Mouse (Mus musculus) gastrocnemius, postnatal 14 days (tissue): ENCODE results near the gene Crocc2. TPM values are rescaled to one million over a fixed set of nuclear protein-coding genes. Genes with fewer than 3 reads are reported as not detected.
"Not testable (repeated sequence)": the region's sequence is repeated elsewhere in the genome, so short reads cannot be mapped to it uniquely, and the experiment has no call there.

Experiments used
- DNase-seq: peaks from one replicate; pipeline ENCODE4 v3.0.0; 2021; ENCODE audit warnings: mixed read lengths
- intact Hi-C: fragments of 180-260 bp; cut with DNase I; formaldehyde crosslinking; loops from one replicate; pipeline ENCODE4 v1.15.1; 2025; ENCODE audit warnings: low total_unique reads
- total RNA-seq, 2 experiments: library from RNA; stranded (reverse); gene quantifications; 2 replicates each; pipeline ENCODE4 v1.2.3; 2021

Crocc2 gene
- total RNA-seq, 2 experiments from 2014 or later, result not detected

- no peak for DNase-seq
- intact Hi-C loops, result no loop called here
These were observed 7.9 kb upstream of the Crocc2 start, which contains the start of gene 2310007B03Rik for GRCm38 (mm10) chr1:93160501-93161133. Gene 2310007B03Rik (minus strand): TSS chr1:93160948.

- DNase-seq, result no peak
- intact Hi-C loops, result no loop called here
These were observed 7.2 kb upstream of the Crocc2 start for GRCm38 (mm10) chr1:93161350-93161749.

- DNase-seq, result no peak
- intact Hi-C loops, result no loop called here
These were observed 6.6 kb upstream of the Crocc2 start for GRCm38 (mm10) chr1:93161921-93162320.

- DNase-seq, result no peak
- intact Hi-C loops, result no loop called here
These were observed 5.9 kb upstream of the Crocc2 start for GRCm38 (mm10) chr1:93162588-93162987.

- intact Hi-C loops, result no loop called here
These were observed 3.1 kb upstream of the Crocc2 start for GRCm38 (mm10) chr1:93165447-93165846.

GRCm38 (mm10) chr1:93166346-93167079 lies 2.0 kb upstream of the Crocc2 start:
- DNase-seq, result no peak
- intact Hi-C loops, result no loop called here

More at GRCm38 (mm10) chr1:93165447-93165846, 3.1 kb upstream of the Crocc2 start:
- no peak for DNase-seq

- intact Hi-C loops, result loop anchor here (5.0 kb wide), 1 partner anchor 164 kb away; no protein-coding TSS in a partner anchor
- no peak for DNase-seq
These were observed 5.1 kb downstream of the Crocc2 start for GRCm38 (mm10) chr1:93173665-93174064.

GRCm38 (mm10) chr1:93174399-93174798 lies 5.9 kb downstream of the Crocc2 start:
- DNase-seq, result peak; percentile 76
- intact Hi-C loops, result loop anchor here (5.0 kb wide), 1 partner anchor 163 kb away; no protein-coding TSS in a partner anchor

GRCm38 (mm10) chr1:93175849-93176248 lies 7.3 kb downstream of the Crocc2 start:
- no peak for DNase-seq
- intact Hi-C loops, result no loop called here

GRCm38 (mm10) chr1:93176525-93177332 lies 8.2 kb downstream of the Crocc2 start:
- intact Hi-C loops, result no loop called here
- DNase-seq, result peak; percentile 79

- DNase-seq, result no peak
These were observed 13.8 kb downstream of the Crocc2 start for GRCm38 (mm10) chr1:93182281-93182680.

GRCm38 (mm10) chr1:93184071-93184828 lies 15.7 kb downstream of the Crocc2 start:
- no peak for DNase-seq
- intact Hi-C loops, result no loop called here

More at GRCm38 (mm10) chr1:93182281-93182680, 13.8 kb downstream of the Crocc2 start:
- intact Hi-C loops, result no loop called here

- intact Hi-C loops, result no loop called here
- DNase-seq, result no peak
These were observed 22.3 kb downstream of the Crocc2 start for GRCm38 (mm10) chr1:93190726-93191305.

- intact Hi-C loops, result no loop called here
- no peak for DNase-seq
These were observed 26.4 kb downstream of the Crocc2 start for GRCm38 (mm10) chr1:93194961-93195360.

- DNase-seq, intact Hi-C loops: not testable (repeated sequence)
These were observed 28.9 kb downstream of the Crocc2 start for GRCm38 (mm10) chr1:93197454-93197853.

GRCm38 (mm10) chr1:93197916-93198315 lies 29.4 kb downstream of the Crocc2 start:
- no peak for DNase-seq
- intact Hi-C loops, result no loop called here

GRCm38 (mm10) chr1:93206277-93206970 lies 37.9 kb downstream of the Crocc2 start:
- no peak for DNase-seq
- intact Hi-C loops, result no loop called here

- intact Hi-C loops, result no loop called here
- no peak for DNase-seq
These were observed 39.1 kb downstream of the Crocc2 start for GRCm38 (mm10) chr1:93207536-93208064.
